Mouse (Mus musculus) ovary, postnatal 14 days (tissue): Measurements from ENCODE around the gene Prpf40a.

Source experiments
- DNase-seq: peaks from one replicate; pipeline ENCODE4 v3.0.0; 2022; ENCODE audit warnings: low spot score

Prpf40a gene

GRCm38 (mm10) chr2:53105408-53105807 lies 85.7 kb downstream of the Prpf40a start:
- no peak for DNase-seq

DNA sequence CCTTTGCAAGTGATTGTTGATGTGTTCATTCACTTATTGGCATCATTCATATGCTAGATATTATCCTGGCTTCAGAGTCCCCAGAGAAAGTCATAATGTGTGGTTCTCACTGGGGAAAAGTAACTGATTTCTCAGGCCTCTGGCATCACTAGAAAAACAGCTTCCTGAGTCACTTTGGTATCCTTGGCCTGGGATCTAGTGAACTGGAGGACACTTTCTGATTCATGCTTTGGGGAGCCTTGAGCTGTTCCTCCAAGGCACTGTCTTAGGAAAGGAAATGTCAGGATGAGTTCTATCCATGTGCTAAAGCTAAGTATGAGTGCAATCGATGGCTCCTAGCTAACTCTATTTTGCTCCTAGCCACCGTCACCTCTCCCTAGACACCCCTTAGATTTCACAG lies 88.2 kb downstream of the Prpf40a start:
- no peak for DNase-seq

GRCm38 (mm10) chr2:53101885-53102740 lies 89.0 kb downstream of the Prpf40a start:
- DNase-seq, result no peak

DNA sequence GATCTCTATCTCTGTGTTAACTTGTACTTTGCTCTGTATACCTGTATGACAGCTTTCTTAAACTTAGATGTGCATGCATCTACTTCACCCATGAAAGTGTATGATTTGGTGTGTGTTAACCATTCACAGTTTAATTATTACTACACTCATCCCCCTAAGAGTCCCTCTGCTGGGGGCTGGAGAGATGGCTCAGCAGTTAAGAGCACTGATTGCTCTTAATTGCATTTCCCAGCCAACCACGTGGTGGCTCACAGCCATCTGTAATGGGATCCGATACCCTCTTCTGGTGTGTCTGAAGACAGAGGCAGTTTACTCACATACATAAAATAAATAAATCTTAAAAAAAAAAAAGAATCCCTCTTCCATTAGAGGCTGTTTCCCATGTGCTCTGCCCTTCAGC lies 91.0 kb downstream of the Prpf40a start:
- DNase-seq, result no peak

DNA sequence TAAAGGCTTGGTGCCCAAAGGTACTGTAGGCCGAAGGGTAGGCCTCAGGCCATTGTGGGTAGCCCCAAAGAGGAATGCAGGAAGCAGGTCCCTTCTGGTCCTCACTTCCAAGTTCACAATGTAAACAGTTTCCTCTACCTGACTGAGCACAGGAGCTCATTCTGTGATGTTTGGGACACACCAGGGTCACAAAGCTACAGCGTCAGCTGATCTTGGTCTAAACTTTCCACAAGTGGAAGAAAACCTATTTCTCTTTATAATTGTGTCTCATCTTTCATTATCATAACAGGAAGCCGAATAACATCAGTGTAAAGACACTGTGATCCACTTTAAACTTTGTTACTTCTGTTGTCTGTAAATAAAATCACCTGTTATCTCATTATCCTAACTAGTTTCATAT lies 95.6 kb downstream of the Prpf40a start:
- no peak for DNase-seq

- no peak for DNase-seq
Observed at GRCm38 (mm10) chr2:53095031-53095430, 96.1 kb downstream of the Prpf40a start.

- DNase-seq, result no peak
Observed at GRCm38 (mm10) chr2:53088744-53089143, 102.3 kb downstream of the Prpf40a start.

DNA sequence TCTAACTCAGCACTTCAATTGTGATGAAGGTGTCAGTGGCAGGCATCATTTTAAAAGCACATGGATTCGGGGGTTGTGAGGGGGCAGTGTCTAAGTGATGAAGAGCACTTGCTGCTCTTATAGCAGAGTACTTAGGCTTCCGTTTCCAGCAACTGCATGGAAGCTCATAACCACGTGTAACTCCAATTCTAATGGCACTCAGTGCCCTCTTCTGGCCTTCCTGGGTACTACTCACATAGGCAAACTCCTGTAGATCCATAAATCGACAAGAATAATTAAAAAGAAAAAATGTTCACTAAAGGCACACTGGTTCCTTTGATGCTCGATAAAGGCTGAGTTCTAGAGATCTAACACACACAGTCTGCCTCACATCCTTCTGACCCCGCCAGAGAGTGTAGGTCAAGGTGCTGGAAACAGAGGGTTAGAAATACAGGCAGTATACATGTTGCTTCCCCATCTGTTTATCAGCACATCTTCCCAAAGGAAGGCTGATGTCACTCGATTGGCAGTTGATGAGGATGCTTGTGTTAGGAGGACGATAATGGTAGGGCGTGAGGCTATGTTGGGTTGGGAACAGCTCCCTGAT lies 105.4 kb downstream of the Prpf40a start:
- DNase-seq, result peak; percentile 54
